In genomic region chr17:65604892-65605291, GRCm38 (mm10) we compare ENCODE assay signal across 14 mouse cellular contexts. TPM values are rescaled to one million over a fixed set of nuclear protein-coding genes. Genes with fewer than 3 reads are reported as not detected.
"Had no signal": no experiment of that assay in that cellular context is flagged by ENCODE, and none has a peak within 500 bp of the region (broad histone marks: within the 10 kb centered on the region; RNA-seq: fewer than 3 reads in every experiment).

No protein-coding gene starts in this region.

- H3K4me2 ChIP-seq: limb, embryonic 13.5 days; midbrain, embryonic 12.5 days had no signal

- H3K4me3 ChIP-seq: limb, embryonic 13.5 days; liver, embryonic 12.5 days; midbrain, embryonic 12.5 days had no signal

- H3K36me3 ChIP-seq: limb, embryonic 13.5 days; midbrain, embryonic 12.5 days had no signal

- DNase-seq: kidney, adult 11 months; kidney, adult 9 months; kidney, postnatal 10 days; kidney, postnatal 4 days; left cerebral cortex, postnatal 4 days; lung, adult 18-20 months; right cerebral cortex, postnatal 14 days; thymus, postnatal 4 days had no signal

- H3K27me3 ChIP-seq: limb, embryonic 13.5 days; liver, embryonic 12.5 days; midbrain, embryonic 12.5 days had no signal

RNA-seq across cellular contexts. Expression of gene Txndc2, which starts 37.1 kb away (rescaled TPM):
- polyA plus RNA-seq: liver, embryonic 12.5 days; lung, embryonic 16.5 days; midbrain, embryonic 16.5 days; stomach, postnatal 0 days had no signal
